Mouse (Mus musculus): ENCODE measurements around the gene Dnajb14. TPM values are rescaled to one million over a fixed set of nuclear protein-coding genes. Genes with fewer than 3 reads are reported as not detected.
"Not testable (repeated sequence)": the region's sequence is repeated elsewhere in the genome, so short reads cannot be mapped to it uniquely, and the experiment has no call there.

Dnajb14 gene
- polyA plus RNA-seq, 1 experiment from 2014 or later = 11.2 TPM

GRCm38 (mm10) chr3:137896386-137896785, 28.9 kb downstream of the Dnajb14 start:
- WGBS = 87% methylated on average over 4 of the region's 4 CpGs
- Histone ChIP-seq H3K4me3 (replicated peaks) (no peak overlapping the region), H3K4me1 (no peaks in the 10 kb centered on the region), H3K4me2 (no peak overlapping the region), H3K9me3 (no peaks in the 10 kb centered on the region; the same call in 1 of the 2 replicates), H3K27ac (no peak overlapping the region), H3K9ac (no peak overlapping the region), H3K27me3 (no peaks in the 10 kb centered on the region), H3K36me3 (replicated peaks) (peaks cover 11% of the 10 kb centered on the region)
- no peak for ATAC-seq (ENCODE audit: low FRiP score)

DNA sequence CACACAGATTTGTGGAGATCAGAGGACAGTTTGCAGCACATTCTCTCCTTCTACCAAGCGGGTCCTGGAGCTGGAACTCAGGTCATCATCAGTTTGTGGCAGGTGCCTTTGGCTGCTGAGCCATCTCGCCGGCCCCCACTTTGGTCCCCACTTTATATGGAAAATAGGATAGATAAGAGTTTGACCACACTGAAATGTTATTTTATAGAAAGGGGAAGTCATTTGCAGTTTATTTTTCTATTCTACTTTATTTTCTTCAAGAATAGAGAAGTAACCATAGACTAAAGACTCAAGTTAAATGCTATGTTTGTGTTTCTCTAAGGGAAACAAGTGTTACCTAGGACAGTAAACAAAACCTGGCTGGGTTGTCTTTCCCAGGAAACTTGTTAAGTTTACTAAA, 29.4 kb downstream of the Dnajb14 start:
- H3K4me1 ChIP-seq = no peaks in the 10 kb centered on the region
- no peak overlapping the region for H3K27ac ChIP-seq
- H3K36me3 ChIP-seq (replicated peaks) = peaks cover 11% of the 10 kb centered on the region
- H3K9me3 ChIP-seq = no peaks in the 10 kb centered on the region; the same call in 1 of the 2 replicates
- no peak for ATAC-seq (ENCODE audit: low FRiP score)
- H3K4me2 ChIP-seq = no peak overlapping the region
- no peaks in the 10 kb centered on the region for H3K27me3 ChIP-seq
- WGBS = 94% methylated on average over 3 of the region's 3 CpGs
- no peak overlapping the region for H3K9ac ChIP-seq
- H3K4me3 ChIP-seq (replicated peaks) = no peak overlapping the region

DNA sequence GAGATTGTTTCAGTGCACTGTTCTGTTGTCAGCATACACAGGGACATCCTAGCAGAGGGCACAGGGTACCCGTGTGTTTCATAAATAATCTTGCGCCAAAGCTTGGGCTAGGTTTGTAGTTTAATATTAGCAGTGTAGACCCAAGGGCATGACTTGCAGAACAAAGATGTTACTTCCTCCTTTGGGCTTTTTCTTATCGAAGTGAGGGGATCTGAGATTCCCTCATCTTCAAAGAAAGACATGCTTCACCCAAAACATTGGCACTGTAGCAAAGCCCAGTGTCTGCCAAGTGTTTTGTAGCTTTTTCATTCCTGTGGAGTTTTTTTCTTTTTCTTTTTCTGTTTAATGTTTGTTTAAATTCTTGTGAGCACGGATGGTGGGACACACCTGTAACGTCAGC, 30.2 kb downstream of the Dnajb14 start:
- Histone ChIP-seq H3K27me3 (no peaks in the 10 kb centered on the region), H3K9ac (no peak overlapping the region), H3K4me3 (replicated peaks) (no peak overlapping the region), H3K9me3 (no peaks in the 10 kb centered on the region; the same call in 1 of the 2 replicates), H3K36me3 (replicated peaks) (peaks cover 11% of the 10 kb centered on the region), H3K4me2 (no peak overlapping the region), H3K27ac (no peak overlapping the region), H3K4me1 (no peaks in the 10 kb centered on the region)
- WGBS = 92% methylated on average over 5 of the region's 5 CpGs
- ATAC-seq (ENCODE audit: low FRiP score) = no peak

DNA sequence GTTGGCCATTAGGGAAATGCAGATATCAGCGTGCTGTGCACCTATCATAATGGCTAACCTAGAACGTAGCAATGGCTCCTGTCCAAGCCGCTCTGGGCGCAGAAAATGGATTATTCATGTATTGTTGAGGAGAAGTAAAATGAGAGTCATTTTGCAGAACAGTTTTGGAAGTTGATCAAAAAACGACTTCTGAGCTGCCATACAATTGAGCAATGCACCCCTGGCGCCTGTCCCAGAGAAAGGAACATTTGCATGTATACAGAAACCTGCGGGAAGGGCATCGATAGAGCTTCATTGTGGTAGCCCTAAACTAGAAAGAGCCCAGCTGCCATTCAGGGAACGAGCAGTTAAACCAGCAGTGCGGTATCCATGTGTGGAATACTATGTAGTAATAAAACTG, 32.7 kb downstream of the Dnajb14 start:
- Histone ChIP-seq H3K36me3 (replicated peaks) (peaks cover 5% of the 10 kb centered on the region), H3K27me3 (no peaks in the 10 kb centered on the region), H3K9ac (no peak overlapping the region), H3K27ac (no peak overlapping the region), H3K4me2 (no peak overlapping the region), H3K4me3 (replicated peaks) (no peak overlapping the region), H3K9me3 (no peaks in the 10 kb centered on the region; the same call in 1 of the 2 replicates), H3K4me1 (no peaks in the 10 kb centered on the region)
- no peak for ATAC-seq (ENCODE audit: low FRiP score)
- WGBS = 81% methylated on average over 10 of the region's 10 CpGs

GRCm38 (mm10) chr3:137913093-137913492, 45.6 kb downstream of the Dnajb14 start:
- Histone ChIP-seq H3K4me2 (no peak overlapping the region), H3K4me3 (replicated peaks) (no peak overlapping the region), H3K4me1 (peaks cover 8% of the 10 kb centered on the region), H3K9me3 (no peaks in the 10 kb centered on the region), H3K36me3 (replicated peaks) (0 out of 2 replicates have a peak, but pooled peaks cover 5% of the 10 kb centered on the region), H3K27ac (no peak overlapping the region), H3K9ac (no peak overlapping the region), H3K27me3 (no peaks in the 10 kb centered on the region)
- 73% methylated on average over 2 of the region's 2 CpGs for WGBS
- no peak for ATAC-seq (ENCODE audit: low FRiP score)

- H3K9me3 ChIP-seq; H3K4me3 ChIP-seq (replicated peaks); H3K4me2 ChIP-seq; H3K36me3 ChIP-seq (replicated peaks); H3K9ac ChIP-seq; ATAC-seq (ENCODE audit: low FRiP score); H3K27ac ChIP-seq; H3K27me3 ChIP-seq: not testable (repeated sequence)
- WGBS = 80% methylated on average over 1 of the region's 1 CpGs
- H3K4me1 ChIP-seq = peaks cover 15% of the 10 kb centered on the region
These were observed 47.1 kb downstream of the Dnajb14 start for GRCm38 (mm10) chr3:137914567-137914966.

DNA sequence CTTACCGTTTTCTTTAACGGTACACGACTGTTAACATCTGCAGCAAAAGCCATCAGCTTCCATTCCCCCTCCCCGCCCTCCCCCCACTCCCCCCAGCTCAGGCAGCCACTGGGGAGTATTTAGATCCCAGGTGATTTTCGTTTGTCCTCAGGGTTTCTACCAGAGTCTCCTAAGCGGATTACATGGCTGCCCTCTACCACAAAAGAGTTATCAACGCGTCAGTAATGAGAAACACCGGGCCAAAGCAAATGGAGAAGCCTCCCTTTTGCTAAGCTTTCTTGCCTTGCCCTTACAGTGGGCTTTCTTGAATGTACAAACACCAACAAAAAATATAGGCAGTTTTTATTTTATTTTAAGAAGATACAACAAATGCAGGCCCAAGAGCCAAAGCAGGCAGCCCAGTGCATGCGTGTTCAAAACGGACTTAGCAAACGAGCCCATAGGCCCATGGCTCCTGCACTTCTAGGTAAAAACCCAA, 50.3 kb downstream of the Dnajb14 start:
- Histone ChIP-seq H3K9ac (peak overlapping the region; percentile 87), H3K27me3 (no peaks in the 10 kb centered on the region), H3K9me3 (no peaks in the 10 kb centered on the region), H3K4me1 (peaks cover 16% of the 10 kb centered on the region), H3K4me3 (replicated peaks) (peak overlapping the region; percentile 88), H3K4me2 (peak overlapping the region; percentile 86), H3K27ac (peak overlapping the region; percentile 80), H3K36me3 (replicated peaks) (peaks cover 15% of the 10 kb centered on the region; the same call in 1 of the 2 replicates)
- 4% methylated on average over 12 of the region's 12 CpGs for WGBS
- peak; percentile 21; the same call in 1 of the 2 replicates for ATAC-seq (ENCODE audit: low FRiP score)

- Histone ChIP-seq H3K27ac (peak within 1 kb of the TSS; percentile 80), H3K4me1 (peaks cover 16% of the 10 kb centered on the region), H3K9ac (peak within 1 kb of the TSS; percentile 87), H3K9me3 (no peaks in the 10 kb centered on the region), H3K27me3 (no peaks in the 10 kb centered on the region), H3K4me2 (peak within 1 kb of the TSS; percentile 86), H3K36me3 (replicated peaks) (peaks cover 15% of the 10 kb centered on the region; the same call in 1 of the 2 replicates), H3K4me3 (replicated peaks) (peak within 1 kb of the TSS; percentile 88)
- under 1% methylated on average over 47 of the region's 47 CpGs for WGBS
- ATAC-seq (ENCODE audit: low FRiP score) = peak; percentile 91
These were observed 50.9 kb downstream of the Dnajb14 start, which contains the start of gene Lamtor3 for GRCm38 (mm10) chr3:137918172-137918931. TSS of gene Lamtor3 (plus strand) at chr3:137918506.

GRCm38 (mm10) chr3:137918932-137919311, 51.4 kb downstream of the Dnajb14 start:
- H3K9me3 ChIP-seq = no peaks in the 10 kb centered on the region
- H3K27me3 ChIP-seq = no peaks in the 10 kb centered on the region
- H3K4me1 ChIP-seq = peaks cover 16% of the 10 kb centered on the region
- peak overlapping the region; percentile 80; the same call in 1 of the 2 replicates for H3K27ac ChIP-seq
- peak overlapping the region; percentile 86 for H3K4me2 ChIP-seq
- ATAC-seq (ENCODE audit: low FRiP score) = peak; percentile 33
- WGBS = 14% methylated on average over 6 of the region's 6 CpGs
- peak overlapping the region; percentile 87 for H3K9ac ChIP-seq
- H3K4me3 ChIP-seq (replicated peaks) = peak overlapping the region; percentile 88
- H3K36me3 ChIP-seq (replicated peaks) = peaks cover 15% of the 10 kb centered on the region; the same call in 1 of the 2 replicates

DNA sequence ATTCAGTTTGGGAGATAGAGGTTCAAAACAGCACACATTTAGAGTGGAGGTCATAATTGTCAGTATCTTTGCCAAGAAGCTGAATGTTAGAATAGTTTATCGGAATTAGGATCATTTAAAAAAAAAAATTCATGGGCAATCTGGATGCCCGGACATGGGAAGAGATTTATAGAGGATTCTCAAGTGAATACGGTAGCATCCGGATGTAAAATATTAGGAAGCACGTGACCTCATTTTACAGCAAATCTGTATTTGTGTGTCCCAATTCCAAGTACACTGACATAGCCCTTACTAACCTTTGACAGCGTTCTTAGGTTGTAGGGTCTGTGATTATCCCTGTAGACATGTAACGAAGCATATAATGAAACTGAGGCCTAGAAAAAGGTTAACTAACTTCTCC, 51.9 kb downstream of the Dnajb14 start:
- H3K9me3 ChIP-seq = no peaks in the 10 kb centered on the region
- 90% methylated on average over 7 of the region's 7 CpGs for WGBS
- H3K9ac ChIP-seq = peak overlapping the region; percentile 87
- H3K27ac ChIP-seq = no peak overlapping the region
- H3K27me3 ChIP-seq = no peaks in the 10 kb centered on the region
- H3K4me1 ChIP-seq = peaks cover 16% of the 10 kb centered on the region
- no peak for ATAC-seq (ENCODE audit: low FRiP score)
- H3K4me3 ChIP-seq (replicated peaks) = peak overlapping the region; percentile 88
- H3K36me3 ChIP-seq (replicated peaks) = peaks cover 18% of the 10 kb centered on the region
- peak overlapping the region; percentile 86 for H3K4me2 ChIP-seq

DNA sequence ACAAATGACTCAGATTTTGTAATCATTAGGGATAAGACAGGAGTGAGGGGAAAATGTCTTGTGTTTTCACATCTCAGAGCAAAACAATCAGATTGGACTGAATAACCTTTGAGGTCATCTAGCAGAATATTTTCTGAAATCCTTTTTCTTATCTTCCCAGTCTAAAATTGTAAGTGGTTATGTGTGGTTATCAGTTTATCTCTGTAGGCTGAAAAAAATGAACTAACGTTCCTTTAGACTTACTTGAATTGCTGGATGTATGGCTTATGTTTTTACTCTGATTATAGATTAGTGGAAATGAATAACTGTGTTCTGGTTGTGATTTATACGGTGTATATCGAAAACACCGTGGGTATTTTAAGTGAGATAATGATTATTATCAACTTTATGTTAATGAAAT, 53.1 kb downstream of the Dnajb14 start:
- Histone ChIP-seq H3K4me3 (replicated peaks) (no peak overlapping the region), H3K27me3 (no peaks in the 10 kb centered on the region), H3K4me1 (peaks cover 16% of the 10 kb centered on the region), H3K4me2 (no peak overlapping the region), H3K9me3 (no peaks in the 10 kb centered on the region), H3K27ac (no peak overlapping the region), H3K9ac (no peak overlapping the region), H3K36me3 (replicated peaks) (peaks cover 26% of the 10 kb centered on the region)
- no peak for ATAC-seq (ENCODE audit: low FRiP score)
- 96% methylated on average over 4 of the region's 4 CpGs for WGBS

DNA sequence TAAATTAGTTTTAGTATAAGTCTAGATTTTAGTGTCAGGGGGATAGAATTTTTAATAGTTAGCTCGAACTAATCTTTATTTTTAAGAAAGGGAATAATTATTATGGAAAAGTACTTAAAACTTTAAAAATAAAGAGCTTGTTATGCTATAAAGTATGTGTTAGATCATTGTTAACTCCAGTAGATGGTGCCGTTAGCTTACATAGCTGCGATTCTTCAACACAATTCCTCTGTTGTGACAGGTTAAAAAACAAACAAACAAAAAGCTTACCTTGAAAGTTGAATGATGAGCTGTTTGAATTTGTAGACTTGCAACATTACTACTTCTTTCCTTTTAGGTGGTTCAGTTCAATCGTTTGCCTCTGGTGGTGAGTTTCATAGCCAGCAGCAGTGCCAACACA, 59.5 kb downstream of the Dnajb14 start:
- 90% methylated on average over 4 of the region's 4 CpGs for WGBS
- Histone ChIP-seq H3K27me3 (no peaks in the 10 kb centered on the region), H3K27ac (no peak overlapping the region), H3K4me2 (no peak overlapping the region), H3K4me3 (replicated peaks) (no peak overlapping the region), H3K4me1 (no peaks in the 10 kb centered on the region), H3K9ac (no peak overlapping the region), H3K9me3 (no peaks in the 10 kb centered on the region), H3K36me3 (replicated peaks) (peaks cover 39% of the 10 kb centered on the region)
- no peak for ATAC-seq (ENCODE audit: low FRiP score)

DNA sequence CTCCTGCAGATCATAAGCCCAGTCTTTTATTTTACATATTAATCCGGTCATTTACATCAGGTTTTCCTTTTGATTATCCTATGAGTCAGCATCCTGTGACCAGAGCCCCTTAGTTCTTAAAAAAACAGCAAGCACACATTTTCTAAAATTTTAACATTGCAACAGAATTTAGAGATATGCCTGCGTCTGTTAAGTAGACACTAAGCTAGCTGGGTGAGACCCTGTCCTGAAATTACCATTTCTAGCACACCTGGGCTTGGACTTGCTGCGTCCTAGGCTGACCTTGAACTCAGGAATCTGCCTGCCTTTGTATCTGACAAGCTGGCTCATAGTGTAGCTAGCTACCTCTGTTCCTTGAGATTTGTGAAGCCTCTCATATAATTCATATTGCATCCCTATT, 62.5 kb downstream of the Dnajb14 start:
- ATAC-seq (ENCODE audit: low FRiP score) = no peak

More for the DNA sequence above, 62.5 kb downstream of the Dnajb14 start:
- H3K4me2 ChIP-seq = no peak overlapping the region
- no peak overlapping the region for H3K4me3 ChIP-seq (replicated peaks)
- H3K9ac ChIP-seq = no peak overlapping the region
- H3K27ac ChIP-seq = no peak overlapping the region
- WGBS = 97% methylated on average over 3 of the region's 3 CpGs
- H3K27me3 ChIP-seq = no peaks in the 10 kb centered on the region
- H3K4me1 ChIP-seq = no peaks in the 10 kb centered on the region
- H3K36me3 ChIP-seq (replicated peaks) = peaks cover 29% of the 10 kb centered on the region
- no peaks in the 10 kb centered on the region for H3K9me3 ChIP-seq

Measured in forebrain, embryonic 12.5 days (tissue).